Mouse (Mus musculus): ENCODE data around the gene Trim50. TPM values are rescaled to one million over a fixed set of nuclear protein-coding genes. Genes with fewer than 3 reads are reported as not detected.

Trim50 gene
- total RNA-seq (2017): not detected in 3 replicates

DNA sequence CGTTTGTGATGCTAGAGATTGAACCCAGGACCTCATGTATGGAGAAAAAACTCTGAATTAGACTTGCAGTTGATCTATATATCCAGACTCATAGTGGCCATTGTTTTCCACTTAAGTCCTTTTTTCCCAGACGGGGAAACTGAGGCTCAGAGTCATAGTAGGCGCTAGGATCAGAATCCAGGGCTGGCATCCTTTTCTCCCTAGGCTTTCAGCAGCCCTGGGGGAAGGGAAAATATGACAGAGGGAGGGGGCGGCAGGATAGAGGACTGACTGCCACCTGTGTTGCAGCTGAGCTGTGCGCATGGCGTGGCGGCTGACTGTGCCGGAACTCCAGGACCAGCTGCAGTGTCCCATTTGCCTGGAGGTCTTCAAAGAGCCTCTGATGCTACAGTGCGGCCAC lies at the start of gene Trim50:
TSS of gene Trim50 (plus strand) at position 301 of the 400 bp plus-strand sequence.
- no peak for ATAC-seq (replicated peaks; ENCODE audit: insufficient number of reproducible peaks, low FRiP score, low TSS enrichment, poor library complexity, severe bottlenecking)

DNA sequence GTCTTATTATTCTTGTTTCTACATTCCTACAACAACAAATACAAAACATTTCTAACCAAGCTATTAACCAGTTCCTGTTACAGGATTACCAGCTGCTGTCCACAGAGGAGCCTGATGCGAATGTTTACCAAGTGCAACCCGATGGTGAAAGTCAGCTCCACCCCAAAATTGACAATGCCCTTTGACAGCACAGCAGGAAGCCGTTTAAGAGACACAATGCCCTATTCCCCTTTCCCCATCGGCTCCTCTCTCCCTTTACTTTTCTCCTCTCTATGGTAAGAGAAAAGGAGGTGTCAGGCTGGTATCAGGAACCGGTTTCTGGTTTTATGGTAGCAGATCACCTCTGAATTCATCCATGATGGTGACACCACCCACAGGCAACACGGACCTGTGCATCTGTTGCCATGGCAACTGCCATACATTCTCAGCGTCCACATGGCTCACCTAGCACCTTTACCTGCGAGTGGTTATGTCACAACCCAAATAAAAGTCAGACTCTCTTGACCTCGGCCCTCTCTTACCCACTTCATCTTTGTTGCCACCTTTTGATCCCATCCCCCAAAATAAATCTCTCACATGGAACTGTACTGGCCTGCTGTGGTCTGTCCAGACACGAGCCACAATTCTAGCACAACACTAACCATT lies 46.7 kb upstream of the Trim50 start:
- ATAC-seq (replicated peaks; ENCODE audit: insufficient number of reproducible peaks, low FRiP score, low TSS enrichment, poor library complexity, severe bottlenecking): no peak

DNA sequence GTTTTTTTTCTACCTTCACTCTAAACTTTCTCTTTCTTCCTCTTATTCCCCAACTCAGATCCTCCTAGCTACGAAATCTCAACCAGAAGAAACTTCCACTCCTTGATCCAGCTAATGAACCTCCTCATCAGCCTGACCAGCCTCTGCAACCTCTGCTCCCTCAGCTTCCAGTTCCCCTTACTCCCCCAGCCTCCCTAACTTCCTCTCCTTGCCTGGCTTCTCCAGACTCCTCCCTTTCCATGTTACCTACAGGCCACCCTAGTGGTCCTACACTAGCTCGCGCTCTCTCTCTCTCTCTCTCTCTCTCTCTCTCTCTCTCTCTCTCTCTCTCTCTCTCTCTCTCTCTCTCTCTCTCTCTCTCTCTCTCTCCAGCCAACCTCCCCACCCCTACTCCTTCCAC lies 36.9 kb upstream of the Trim50 start:
- ATAC-seq (replicated peaks; ENCODE audit: insufficient number of reproducible peaks, low FRiP score, low TSS enrichment, poor library complexity, severe bottlenecking): no peak

DNA sequence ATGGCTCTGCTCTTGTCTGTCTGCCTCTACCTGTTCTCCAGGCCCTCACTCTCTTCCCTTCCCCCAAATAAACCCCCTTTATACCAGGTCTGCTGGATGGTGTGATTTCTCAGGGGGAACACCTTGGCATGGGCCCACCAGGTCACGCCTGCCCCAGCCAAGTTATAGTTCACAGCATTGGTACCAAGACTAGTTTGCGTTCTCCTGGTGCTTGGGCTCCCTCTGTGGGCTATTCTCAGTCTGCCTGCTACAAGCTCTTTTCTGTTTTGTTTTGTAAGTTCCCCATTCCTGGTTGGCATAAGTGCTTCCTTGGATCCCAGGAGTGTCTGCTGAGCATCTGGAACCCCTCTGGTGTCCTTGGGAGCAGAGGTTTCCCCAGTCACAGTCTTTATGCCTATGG lies 33.2 kb upstream of the Trim50 start:
- ATAC-seq (replicated peaks; ENCODE audit: insufficient number of reproducible peaks, low FRiP score, low TSS enrichment, poor library complexity, severe bottlenecking): no peak

DNA sequence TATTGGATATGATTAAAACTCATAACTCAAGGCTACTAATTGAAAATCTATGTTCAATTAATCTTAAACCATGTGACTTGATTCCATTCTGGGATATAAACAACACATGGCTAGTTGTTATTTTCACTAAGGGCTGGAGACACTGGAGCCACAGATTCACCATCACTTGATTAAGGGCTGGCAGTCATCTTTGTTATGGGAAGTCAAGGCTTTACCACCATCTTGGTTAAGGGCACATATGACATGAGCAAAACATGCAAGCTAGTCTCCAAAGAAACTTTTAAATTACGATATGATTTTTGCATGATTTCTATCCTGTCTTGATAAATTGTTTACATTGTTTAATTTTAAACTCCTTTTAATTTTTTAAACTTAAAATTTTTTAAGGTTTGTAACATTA lies 30.9 kb upstream of the Trim50 start:
- no peak for ATAC-seq (replicated peaks; ENCODE audit: insufficient number of reproducible peaks, low FRiP score, low TSS enrichment, poor library complexity, severe bottlenecking)

DNA sequence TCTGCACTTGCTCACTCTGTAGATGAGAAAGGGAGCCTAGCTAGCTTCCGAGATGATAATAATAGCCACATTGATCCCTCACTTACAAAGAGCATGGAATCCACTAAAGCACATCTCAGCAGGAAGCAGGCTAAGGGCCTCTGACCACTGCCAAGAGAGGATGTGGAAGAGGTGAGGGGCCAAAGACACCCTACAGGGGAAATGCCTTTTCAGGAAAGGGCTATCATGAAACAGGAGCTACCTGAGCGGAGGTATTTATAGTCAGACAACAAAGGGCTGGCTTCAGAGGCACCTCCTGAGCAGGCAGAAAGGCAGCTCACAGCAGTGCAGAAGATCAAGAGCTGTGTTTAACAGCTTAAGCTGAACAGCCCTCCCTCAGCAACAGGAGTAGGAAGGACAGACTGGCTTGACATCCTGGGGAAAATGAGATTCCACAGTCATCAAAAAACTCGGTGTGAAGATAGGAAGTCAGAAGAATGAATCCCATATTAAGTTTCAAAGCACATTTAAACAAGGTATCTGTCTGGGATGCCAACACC lies 26.9 kb upstream of the Trim50 start:
- no peak for ATAC-seq (replicated peaks; ENCODE audit: insufficient number of reproducible peaks, low FRiP score, low TSS enrichment, poor library complexity, severe bottlenecking)

DNA sequence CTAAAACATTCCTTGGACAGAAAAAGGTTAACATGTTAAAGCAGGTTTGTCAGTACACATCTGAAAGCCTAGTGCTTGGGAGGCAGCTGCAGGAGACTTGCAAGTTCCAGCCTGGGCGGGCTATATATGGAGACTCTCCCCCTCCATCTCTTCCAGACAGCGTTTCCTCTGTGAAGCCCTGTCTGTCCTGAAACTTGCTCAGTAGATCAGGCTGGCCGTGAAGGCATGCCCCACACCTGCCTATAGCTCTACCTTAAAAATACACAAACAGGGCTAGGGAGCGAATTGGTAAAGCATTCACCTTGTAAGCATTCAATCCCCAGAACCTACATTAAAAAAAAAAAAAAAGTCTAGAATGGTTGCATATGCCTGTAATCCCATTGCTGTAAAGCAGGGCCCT lies 23.6 kb upstream of the Trim50 start:
- ATAC-seq (replicated peaks; ENCODE audit: insufficient number of reproducible peaks, low FRiP score, low TSS enrichment, poor library complexity, severe bottlenecking): no peak

DNA sequence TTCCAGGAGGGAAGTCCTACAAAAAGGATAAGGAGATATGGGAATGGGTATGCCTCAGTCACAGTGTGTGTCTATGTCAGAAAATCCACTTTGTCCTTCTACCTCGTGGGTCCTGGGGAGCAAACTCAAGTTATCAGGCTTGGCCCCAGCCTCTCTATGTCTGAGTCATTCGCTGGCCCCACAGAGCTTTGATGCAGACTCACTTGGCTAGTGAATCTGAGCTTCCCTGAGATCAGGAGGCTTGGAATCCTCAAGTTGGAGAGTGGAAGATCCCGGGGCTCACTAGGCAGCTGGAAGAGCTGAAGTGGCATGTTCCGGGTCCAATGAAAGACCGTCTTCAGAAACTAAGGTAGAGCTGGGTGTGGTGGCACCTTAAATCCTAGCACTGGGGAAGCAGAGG lies 22.9 kb upstream of the Trim50 start:
- ATAC-seq (replicated peaks; ENCODE audit: insufficient number of reproducible peaks, low FRiP score, low TSS enrichment, poor library complexity, severe bottlenecking): no peak

DNA sequence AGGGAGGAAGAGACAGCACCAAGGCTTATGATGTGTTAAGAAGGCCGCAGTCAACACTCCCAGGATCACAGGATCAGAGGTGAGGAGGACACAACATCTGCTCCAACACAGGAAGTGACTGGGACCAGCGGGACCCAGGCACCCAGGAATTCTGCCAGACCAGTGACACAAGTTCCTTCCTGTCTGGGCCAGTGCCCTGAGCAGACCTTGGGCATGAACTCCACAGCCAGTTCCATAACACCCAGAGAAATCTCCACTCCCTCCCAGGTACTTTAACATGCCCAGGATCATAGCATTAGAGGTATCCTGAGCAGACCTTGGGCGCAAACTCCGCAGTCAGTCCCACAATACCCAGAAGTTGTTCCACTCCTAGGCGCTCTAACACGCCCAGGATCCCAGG lies 21.9 kb upstream of the Trim50 start:
- no peak for ATAC-seq (replicated peaks; ENCODE audit: insufficient number of reproducible peaks, low FRiP score, low TSS enrichment, poor library complexity, severe bottlenecking)

DNA sequence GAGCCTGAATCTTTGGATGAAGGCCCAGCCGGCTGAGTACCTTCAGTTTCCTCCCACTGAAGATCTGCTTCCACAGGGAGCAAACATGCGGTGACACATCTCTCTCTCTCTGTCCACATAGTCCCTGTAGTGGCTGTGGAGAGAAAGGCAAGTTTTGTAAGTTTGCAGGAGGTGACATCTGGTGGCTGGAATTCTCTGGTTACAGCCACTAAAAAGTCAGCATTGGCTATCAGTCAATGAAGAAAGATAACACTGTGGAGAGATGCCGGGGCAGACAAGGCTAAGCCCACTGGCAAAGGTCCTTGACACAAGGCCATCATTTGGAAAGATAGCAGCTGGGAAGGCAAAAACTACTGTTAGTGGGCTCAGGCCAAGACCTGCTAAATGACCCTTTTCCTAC lies 15.5 kb upstream of the Trim50 start:
- no peak for ATAC-seq (replicated peaks; ENCODE audit: insufficient number of reproducible peaks, low FRiP score, low TSS enrichment, poor library complexity, severe bottlenecking)

DNA sequence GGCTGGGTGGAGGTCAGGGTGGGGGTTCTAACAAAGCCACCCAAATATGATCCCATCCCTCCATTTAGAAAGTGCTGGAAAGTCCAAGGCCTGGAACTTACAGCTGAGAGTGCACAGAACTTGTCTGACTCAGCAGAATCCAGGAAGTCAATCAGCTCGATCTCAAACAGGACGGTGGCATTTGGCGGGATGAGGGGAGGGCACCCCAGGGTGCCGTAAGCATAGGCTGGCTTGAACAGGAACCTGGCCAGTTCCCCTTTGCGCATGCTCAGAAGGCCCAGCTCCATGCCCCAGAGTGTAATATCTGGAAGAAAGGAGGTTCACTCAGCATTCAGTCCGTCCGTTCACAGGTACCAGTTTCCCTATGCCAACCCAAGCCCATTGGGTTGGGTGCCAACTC lies 7.1 kb upstream of the Trim50 start:
- 0 out of 2 replicates have a peak, but pooled peaks have one; percentile 17 for ATAC-seq (replicated peaks; ENCODE audit: insufficient number of reproducible peaks, low FRiP score, low TSS enrichment, poor library complexity, severe bottlenecking)

DNA sequence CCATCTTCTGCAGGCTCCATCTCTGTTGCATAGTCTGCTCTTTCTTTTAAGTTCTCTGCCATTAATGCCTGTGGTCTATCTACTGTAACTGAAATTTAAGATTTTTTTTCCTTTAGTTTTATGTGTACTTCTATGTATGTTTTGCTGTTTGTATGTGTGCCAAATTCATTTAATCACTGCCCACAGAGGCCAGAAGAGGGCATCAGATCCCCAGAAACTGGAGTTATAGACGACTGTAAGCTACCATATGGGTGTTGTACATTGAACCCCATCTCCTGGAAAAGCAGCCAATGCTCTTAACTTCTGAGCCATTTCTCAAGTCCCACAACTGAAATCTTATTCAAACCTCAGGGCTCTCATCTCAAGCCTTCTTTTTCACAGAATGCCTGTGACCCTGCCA lies 6.7 kb upstream of the Trim50 start:
- no peak for ATAC-seq (replicated peaks; ENCODE audit: insufficient number of reproducible peaks, low FRiP score, low TSS enrichment, poor library complexity, severe bottlenecking)

DNA sequence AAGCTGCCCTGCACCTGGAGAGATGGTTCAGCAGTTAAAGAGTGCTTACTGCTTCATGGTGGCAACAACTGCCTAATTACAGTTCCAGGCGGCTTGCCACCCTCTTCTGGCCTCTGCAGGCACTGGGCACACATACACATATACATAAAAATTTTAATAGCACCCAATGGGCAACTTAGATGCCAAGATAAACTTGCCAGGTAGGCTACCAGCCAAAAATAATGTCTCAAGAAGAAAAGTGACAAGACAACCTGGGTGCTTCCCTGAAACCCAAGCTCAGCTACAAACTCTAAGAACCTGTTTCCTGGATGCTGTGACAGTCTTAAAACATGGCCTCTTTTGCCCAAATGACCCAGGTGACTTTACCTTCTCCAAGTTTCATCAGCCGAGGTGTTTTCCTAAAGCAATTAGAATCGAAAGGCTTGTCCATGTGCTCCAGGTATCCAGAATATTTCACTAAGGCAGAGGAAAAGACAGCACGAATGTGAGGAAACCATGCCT lies 5.5 kb upstream of the Trim50 start:
- no peak for ATAC-seq (replicated peaks; ENCODE audit: insufficient number of reproducible peaks, low FRiP score, low TSS enrichment, poor library complexity, severe bottlenecking)

DNA sequence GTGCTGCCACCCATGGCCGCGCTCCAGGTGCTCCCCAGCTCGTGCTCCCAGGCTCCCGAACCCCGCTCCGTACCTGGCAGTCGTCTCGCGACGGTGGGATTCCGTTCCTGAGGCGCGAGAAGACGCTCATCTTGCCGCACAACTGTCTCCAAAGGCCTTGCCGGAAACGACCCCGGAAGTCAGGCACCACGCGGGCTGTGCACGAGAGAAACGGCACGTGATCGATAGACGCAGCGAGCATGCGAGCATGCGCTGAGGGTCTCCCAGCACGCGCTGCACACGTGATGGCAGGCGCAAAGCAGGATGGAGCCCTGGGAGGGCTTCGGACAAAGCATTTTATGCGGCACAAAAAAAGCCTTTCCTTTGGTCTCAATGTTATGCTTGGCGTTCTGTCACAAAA lies 3.2 kb upstream of the Trim50 start, which contains the start of gene Fkbp6:
TSS of gene Fkbp6 (minus strand) at position 183 of the 400 bp plus-strand sequence.
- no peak for ATAC-seq (replicated peaks; ENCODE audit: insufficient number of reproducible peaks, low FRiP score, low TSS enrichment, poor library complexity, severe bottlenecking)

DNA sequence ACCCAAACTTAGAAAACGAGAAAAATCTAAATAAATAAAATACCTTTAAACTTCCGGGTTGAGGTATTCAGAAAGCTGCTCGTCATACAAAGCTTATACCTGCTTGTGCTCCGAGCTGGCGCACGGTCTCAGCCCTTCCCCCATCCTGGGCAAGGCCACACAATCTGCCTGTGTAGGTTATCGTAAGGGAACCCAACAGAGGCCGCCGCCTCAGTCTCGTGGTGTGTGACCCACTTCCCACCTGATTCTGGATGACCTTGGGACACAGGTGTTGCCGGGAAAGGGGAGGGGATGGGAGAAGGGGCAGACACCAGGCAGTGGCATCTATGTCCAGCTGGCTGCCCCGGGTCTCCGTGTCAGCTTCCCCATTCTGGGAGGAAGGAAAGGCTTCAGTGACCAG lies 1.5 kb upstream of the Trim50 start:
- no peak for ATAC-seq (replicated peaks; ENCODE audit: insufficient number of reproducible peaks, low FRiP score, low TSS enrichment, poor library complexity, severe bottlenecking)

DNA sequence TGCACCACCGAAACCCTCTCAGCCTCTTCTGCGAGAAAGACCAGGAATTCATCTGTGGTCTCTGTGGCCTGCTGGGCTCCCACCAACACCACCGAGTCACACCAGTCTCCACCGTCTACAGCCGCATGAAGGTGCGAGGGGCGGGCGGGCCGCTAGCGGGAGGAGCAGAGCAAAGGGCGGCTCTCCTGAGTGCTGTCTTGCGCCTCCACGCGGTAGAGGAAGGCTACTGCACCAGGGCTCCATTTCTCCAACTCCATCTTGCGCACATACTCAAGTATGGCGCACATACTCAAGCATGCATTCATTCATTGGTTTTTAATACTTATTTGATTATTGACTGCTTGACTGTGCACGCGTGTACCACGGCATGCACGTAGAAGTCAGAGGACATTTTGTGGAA lies 469 bp downstream of the Trim50 start:
- no peak for ATAC-seq (replicated peaks; ENCODE audit: insufficient number of reproducible peaks, low FRiP score, low TSS enrichment, poor library complexity, severe bottlenecking)

DNA sequence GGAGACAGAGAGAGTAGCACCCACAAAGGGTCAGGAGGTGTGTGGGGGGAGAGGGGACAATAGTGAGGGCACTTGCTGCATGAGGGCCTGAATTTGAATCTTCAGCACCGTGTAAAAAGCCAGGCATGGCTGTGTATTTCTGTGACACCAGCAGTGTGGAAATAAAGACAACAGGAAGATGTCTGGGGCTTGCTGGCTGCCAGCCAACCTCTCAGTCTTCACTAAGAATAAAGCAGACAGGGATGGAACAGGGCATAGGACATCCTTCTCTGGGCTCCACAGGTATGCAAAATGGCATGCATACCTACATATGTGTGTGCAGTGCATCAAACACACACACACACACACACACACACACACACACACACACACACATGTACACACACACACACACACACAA lies 3.0 kb downstream of the Trim50 start:
- no peak for ATAC-seq (replicated peaks; ENCODE audit: insufficient number of reproducible peaks, low FRiP score, low TSS enrichment, poor library complexity, severe bottlenecking)

DNA sequence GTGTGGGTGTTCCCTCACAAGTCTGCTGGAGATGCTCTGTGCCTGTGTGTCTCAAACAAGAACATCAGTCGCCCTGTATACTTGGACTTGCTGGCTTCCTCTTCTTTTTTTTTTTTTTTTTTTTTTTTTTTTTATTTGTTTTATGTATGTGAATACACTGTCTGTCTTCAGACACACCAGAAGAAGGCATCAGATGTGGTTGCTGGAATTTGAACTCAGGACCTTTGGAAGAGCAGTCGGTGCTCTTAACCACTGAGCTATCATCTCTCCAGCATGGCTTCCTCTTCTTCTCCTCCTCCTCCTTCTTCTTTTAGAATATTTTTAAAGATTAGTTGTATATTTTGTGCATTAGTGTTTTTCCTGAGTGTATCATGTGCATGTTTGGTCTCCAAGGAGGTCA lies 4.5 kb downstream of the Trim50 start:
- no peak; the same call in 1 of the 2 replicates for ATAC-seq (replicated peaks; ENCODE audit: insufficient number of reproducible peaks, low FRiP score, low TSS enrichment, poor library complexity, severe bottlenecking)

DNA sequence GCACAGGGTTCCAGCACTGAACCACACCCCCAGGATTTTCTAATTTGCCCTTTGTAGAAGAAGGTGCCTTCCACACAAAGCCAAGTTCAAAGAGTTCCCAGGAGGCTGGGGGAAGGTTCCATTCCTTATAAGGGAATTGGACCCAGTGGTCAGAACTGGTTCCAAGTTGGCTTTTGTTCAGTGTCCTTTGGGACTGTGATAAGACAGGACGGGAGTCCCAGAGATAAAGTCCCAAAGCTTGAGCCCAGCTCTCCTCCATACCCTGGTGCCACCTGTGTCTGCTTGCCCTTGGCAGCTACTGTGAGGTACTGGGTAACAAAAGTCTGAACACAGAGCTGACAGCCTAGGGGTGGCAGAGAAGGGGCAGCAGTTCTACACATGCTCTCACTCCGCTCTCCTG lies 6.7 kb downstream of the Trim50 start:
- no peak for ATAC-seq (replicated peaks; ENCODE audit: insufficient number of reproducible peaks, low FRiP score, low TSS enrichment, poor library complexity, severe bottlenecking)

DNA sequence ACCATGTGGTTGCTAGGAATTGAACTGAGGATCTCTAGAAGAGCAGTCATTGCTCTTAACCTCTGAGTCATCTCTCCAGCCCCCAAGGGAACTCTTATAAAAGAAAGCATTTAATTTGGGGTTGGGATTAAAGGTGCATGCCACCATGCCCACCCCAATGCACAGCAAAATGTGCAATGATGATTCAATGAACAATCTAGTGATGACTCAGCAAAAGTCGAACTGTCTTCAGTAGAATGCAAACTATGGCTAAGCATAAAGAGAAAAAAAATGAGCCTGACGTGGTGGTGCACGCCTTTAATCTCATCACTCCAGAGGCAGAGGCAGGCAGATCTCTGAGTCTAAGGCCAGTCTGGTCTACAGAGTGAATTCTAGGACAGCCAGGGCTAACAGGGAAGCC lies 9.5 kb downstream of the Trim50 start:
- no peak for ATAC-seq (replicated peaks; ENCODE audit: insufficient number of reproducible peaks, low FRiP score, low TSS enrichment, poor library complexity, severe bottlenecking)

DNA sequence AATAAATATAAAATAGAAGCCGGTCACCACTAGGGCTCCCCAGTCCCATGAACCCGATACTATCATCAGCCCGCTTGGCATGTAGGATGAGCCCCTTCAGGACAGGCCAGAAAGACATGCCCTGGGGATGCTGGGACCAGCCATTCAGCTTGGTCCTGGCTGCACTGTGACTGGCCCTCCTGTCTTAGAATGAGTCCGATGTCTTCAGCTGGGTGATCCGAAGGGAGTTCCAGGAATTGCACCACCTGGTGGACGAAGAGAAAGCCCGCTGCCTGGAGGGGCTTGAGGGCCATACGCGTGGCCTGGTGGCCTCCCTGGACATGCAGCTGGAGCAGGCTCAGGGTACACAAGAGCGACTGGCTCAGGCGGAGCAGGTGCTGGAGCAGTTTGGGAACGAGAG lies 10.4 kb downstream of the Trim50 start:
- 0 out of 2 replicates have a peak, but pooled peaks have one; percentile 31 for ATAC-seq (replicated peaks; ENCODE audit: insufficient number of reproducible peaks, low FRiP score, low TSS enrichment, poor library complexity, severe bottlenecking)
